Mouse (Mus musculus): ENCODE measurements around the gene Gnmt. TPM values are rescaled to one million over a fixed set of nuclear protein-coding genes. Genes with fewer than 3 reads are reported as not detected.

The Gnmt gene
- 0.88 and 1.1 TPM in 2 replicates for polyA plus RNA-seq (2014; fragmentation: Nextera tagmentation; extraction: Ambion mirVana)

DNA sequence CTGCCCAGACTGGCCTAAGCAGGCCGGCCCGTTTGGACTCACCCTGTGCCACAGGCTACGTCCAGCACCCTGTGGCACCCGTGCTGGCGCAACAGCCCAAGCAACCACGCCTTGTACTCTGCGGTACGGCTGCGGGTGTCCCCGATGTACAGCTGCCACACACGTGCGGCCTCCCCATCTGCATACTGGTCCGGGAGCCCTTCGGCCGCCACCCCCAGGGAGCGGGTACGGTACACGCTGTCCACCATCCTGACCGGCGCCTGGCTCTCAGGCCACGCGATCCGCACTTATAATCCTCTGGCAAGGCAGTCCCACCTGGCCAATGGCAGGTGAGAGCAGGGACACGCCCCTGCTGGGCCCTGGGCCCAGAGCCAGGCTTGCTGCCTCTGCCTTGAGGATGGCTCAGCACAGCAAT, at the start of gene Gnmt:
Gene Gnmt, minus strand, starts transcription at position 265 of the 415 bp plus-strand sequence.
- WGBS, result 20% methylated on average over 24 of the region's 24 CpGs
- H3K36me3 ChIP-seq (replicated peaks; ENCODE audit: control insufficient read depth, insufficient read depth), result peaks cover 7% of the 10 kb centered on the region; the same call in 1 of the 2 replicates
- H3K9me3 ChIP-seq (ENCODE audit: control insufficient read depth, low read length), result no peaks in the 10 kb centered on the region
- H3K4me1 ChIP-seq (replicated peaks; ENCODE audit: control insufficient read depth, insufficient read depth, low read length), result no peaks in the 10 kb centered on the region
- ATAC-seq (ENCODE audit: low FRiP score), result peak; percentile 26; the same call in 1 of the 2 replicates
- 0 out of 2 replicates have a peak, but pooled peaks cover 5% of the 10 kb centered on the region for H3K27me3 ChIP-seq (ENCODE audit: control insufficient read depth, insufficient read depth, low read length)
- H3K9ac ChIP-seq, result 0 out of 2 replicates have a peak within 1 kb of the TSS, but pooled peaks have one; percentile 8
- no peak for DNase-seq (ENCODE audit: low spot score)
- no peak within 1 kb of the TSS for H3K4me3 ChIP-seq (replicated peaks; ENCODE audit: low read length)
- H3K27ac ChIP-seq, result no peak within 1 kb of the TSS
- 0 out of 2 replicates have a peak within 1 kb of the TSS, but pooled peaks have one; percentile 7 for H3K4me2 ChIP-seq (replicated peaks)

DNA sequence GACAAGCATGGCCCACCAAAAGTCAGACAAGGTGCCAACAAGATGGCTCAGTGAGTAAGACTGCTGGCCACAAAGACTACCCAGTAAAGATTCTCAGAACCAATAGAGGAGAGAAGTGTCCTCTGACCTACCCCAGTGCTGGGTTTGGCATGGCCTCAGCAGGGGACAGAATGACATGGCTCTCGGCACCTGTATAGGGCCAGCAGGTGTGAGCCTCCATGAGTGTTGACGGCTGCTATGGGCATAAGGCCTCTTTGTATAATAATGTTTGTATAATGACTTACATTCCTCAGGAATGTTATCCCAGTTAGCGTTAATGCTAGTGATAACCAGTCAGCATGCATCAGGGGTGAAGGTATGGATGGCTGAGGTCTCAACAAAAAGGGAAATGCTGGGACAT, 47.1 kb upstream of the Gnmt start:
- WGBS, result 92% methylated on average over 3 of the region's 3 CpGs
- peaks cover 71% of the 10 kb centered on the region for H3K36me3 ChIP-seq (replicated peaks; ENCODE audit: control insufficient read depth, insufficient read depth)
- no peak for ATAC-seq (ENCODE audit: low FRiP score)

GRCm38 (mm10) chr17:46775070-46775469, 46.1 kb upstream of the Gnmt start:
- WGBS, result 95% methylated on average over 9 of the region's 9 CpGs
- ATAC-seq (ENCODE audit: low FRiP score), result no peak

More for the DNA sequence above, 47.1 kb upstream of the Gnmt start:
- no peak for DNase-seq (ENCODE audit: low spot score)
- Histone ChIP-seq H3K4me2 (replicated peaks) (no peak overlapping the region), H3K4me1 (replicated peaks; ENCODE audit: control insufficient read depth, insufficient read depth, low read length) (peaks cover 21% of the 10 kb centered on the region), H3K27ac (no peak overlapping the region), H3K27me3 (ENCODE audit: control insufficient read depth, insufficient read depth, low read length) (no peaks in the 10 kb centered on the region), H3K9me3 (ENCODE audit: control insufficient read depth, low read length) (no peaks in the 10 kb centered on the region), H3K4me3 (replicated peaks; ENCODE audit: low read length) (no peak overlapping the region), H3K9ac (no peak overlapping the region)

DNA sequence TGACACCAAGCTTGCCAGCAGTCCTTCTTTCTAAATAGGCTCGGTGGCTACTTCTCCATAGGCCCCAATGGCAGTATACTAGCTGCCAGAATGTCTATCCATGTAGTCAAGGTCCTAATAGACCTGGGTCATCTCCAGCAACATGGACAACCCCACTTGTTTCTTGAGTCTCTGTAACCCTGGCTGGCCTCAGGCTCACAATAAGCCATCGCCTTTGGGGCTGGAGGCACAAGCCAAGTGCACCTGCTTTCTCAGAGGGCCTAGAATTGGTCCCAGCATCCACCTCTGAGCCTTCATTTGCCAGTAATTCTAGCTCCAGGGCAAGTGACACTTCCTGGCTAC, 45.1 kb upstream of the Gnmt start:
- H3K4me3 ChIP-seq (replicated peaks; ENCODE audit: low read length), result no peak overlapping the region
- H3K27me3 ChIP-seq (ENCODE audit: control insufficient read depth, insufficient read depth, low read length), result no peaks in the 10 kb centered on the region
- peak overlapping the region; percentile 97; the same call in 1 of the 2 replicates for H3K4me2 ChIP-seq (replicated peaks)
- no peak overlapping the region for H3K27ac ChIP-seq
- H3K36me3 ChIP-seq (replicated peaks; ENCODE audit: control insufficient read depth, insufficient read depth), result peaks cover 51% of the 10 kb centered on the region
- DNase-seq (ENCODE audit: low spot score) (no peak), ATAC-seq (ENCODE audit: low FRiP score) (no peak)
- peaks cover 19% of the 10 kb centered on the region for H3K4me1 ChIP-seq (replicated peaks; ENCODE audit: control insufficient read depth, insufficient read depth, low read length)
- H3K9me3 ChIP-seq (ENCODE audit: control insufficient read depth, low read length), result no peaks in the 10 kb centered on the region
- no peak overlapping the region for H3K9ac ChIP-seq
- WGBS, result 35% methylated on average over 2 of the region's 2 CpGs

More at GRCm38 (mm10) chr17:46775070-46775469, 46.1 kb upstream of the Gnmt start:
- no peak overlapping the region for H3K27ac ChIP-seq
- no peak for DNase-seq (ENCODE audit: low spot score)
- H3K9me3 ChIP-seq (ENCODE audit: control insufficient read depth, low read length), result no peaks in the 10 kb centered on the region
- peaks cover 19% of the 10 kb centered on the region for H3K4me1 ChIP-seq (replicated peaks; ENCODE audit: control insufficient read depth, insufficient read depth, low read length)
- H3K27me3 ChIP-seq (ENCODE audit: control insufficient read depth, insufficient read depth, low read length), result no peaks in the 10 kb centered on the region
- no peak overlapping the region for H3K9ac ChIP-seq
- no peak overlapping the region for H3K4me3 ChIP-seq (replicated peaks; ENCODE audit: low read length)
- H3K4me2 ChIP-seq (replicated peaks), result no peak overlapping the region
- peaks cover 60% of the 10 kb centered on the region for H3K36me3 ChIP-seq (replicated peaks; ENCODE audit: control insufficient read depth, insufficient read depth)

- Histone ChIP-seq H3K4me3 (replicated peaks; ENCODE audit: low read length) (peak overlapping the region; percentile 90), H3K9me3 (ENCODE audit: control insufficient read depth, low read length) (no peaks in the 10 kb centered on the region), H3K27ac (peak overlapping the region; percentile 81; the same call in 1 of the 2 replicates), H3K4me2 (replicated peaks) (peak overlapping the region; percentile 97), H3K9ac (peak overlapping the region; percentile 84), H3K27me3 (ENCODE audit: control insufficient read depth, insufficient read depth, low read length) (no peaks in the 10 kb centered on the region), H3K36me3 (replicated peaks; ENCODE audit: control insufficient read depth, insufficient read depth) (peaks cover 45% of the 10 kb centered on the region), H3K4me1 (replicated peaks; ENCODE audit: control insufficient read depth, insufficient read depth, low read length) (peaks cover 19% of the 10 kb centered on the region)
- WGBS, result 12% methylated on average over 19 of the region's 20 CpGs
- ATAC-seq (ENCODE audit: low FRiP score) (no peak), DNase-seq (ENCODE audit: low spot score) (no peak)
Measured at GRCm38 (mm10) chr17:46773278-46774130, 44.5 kb upstream of the Gnmt start.

- peak within 1 kb of the TSS; percentile 90 for H3K4me3 ChIP-seq (replicated peaks; ENCODE audit: low read length)
- H3K27ac ChIP-seq, result peak within 1 kb of the TSS; percentile 81
- peak; percentile 85 for DNase-seq (ENCODE audit: low spot score)
- peak; percentile 93 for ATAC-seq (ENCODE audit: low FRiP score)
- peaks cover 36% of the 10 kb centered on the region for H3K36me3 ChIP-seq (replicated peaks; ENCODE audit: control insufficient read depth, insufficient read depth)
- peak within 1 kb of the TSS; percentile 84 for H3K9ac ChIP-seq
- H3K4me1 ChIP-seq (replicated peaks; ENCODE audit: control insufficient read depth, insufficient read depth, low read length), result peaks cover 19% of the 10 kb centered on the region
- no peaks in the 10 kb centered on the region for H3K27me3 ChIP-seq (ENCODE audit: control insufficient read depth, insufficient read depth, low read length)
- peak within 1 kb of the TSS; percentile 97 for H3K4me2 ChIP-seq (replicated peaks)
- no peaks in the 10 kb centered on the region for H3K9me3 ChIP-seq (ENCODE audit: control insufficient read depth, low read length)
- WGBS, result under 1% methylated on average over 50 of the region's 50 CpGs
Measured at GRCm38 (mm10) chr17:46772404-46773277, 43.7 kb upstream of the Gnmt start, which contains the start of gene 2310039H08Rik. Gene 2310039H08Rik (plus strand): TSS chr17:46772635.

GRCm38 (mm10) chr17:46772038-46772403, 43.1 kb upstream of the Gnmt start:
- Histone ChIP-seq H3K27ac (peak overlapping the region; percentile 81), H3K4me3 (replicated peaks; ENCODE audit: low read length) (peak overlapping the region; percentile 90), H3K9ac (peak overlapping the region; percentile 84), H3K4me2 (replicated peaks) (peak overlapping the region; percentile 97), H3K9me3 (ENCODE audit: control insufficient read depth, low read length) (no peaks in the 10 kb centered on the region), H3K27me3 (ENCODE audit: control insufficient read depth, insufficient read depth, low read length) (no peaks in the 10 kb centered on the region), H3K4me1 (replicated peaks; ENCODE audit: control insufficient read depth, insufficient read depth, low read length) (peaks cover 19% of the 10 kb centered on the region), H3K36me3 (replicated peaks; ENCODE audit: control insufficient read depth, insufficient read depth) (peaks cover 30% of the 10 kb centered on the region)
- DNase-seq (ENCODE audit: low spot score), result no peak
- WGBS, result 10% methylated on average over 5 of the region's 5 CpGs
- no peak; the same call in 1 of the 2 replicates for ATAC-seq (ENCODE audit: low FRiP score)

GRCm38 (mm10) chr17:46771616-46772015, 42.6 kb upstream of the Gnmt start:
- Histone ChIP-seq H3K9me3 (ENCODE audit: control insufficient read depth, low read length) (no peaks in the 10 kb centered on the region), H3K4me3 (replicated peaks; ENCODE audit: low read length) (peak overlapping the region; percentile 90), H3K4me1 (replicated peaks; ENCODE audit: control insufficient read depth, insufficient read depth, low read length) (peaks cover 19% of the 10 kb centered on the region), H3K27ac (peak overlapping the region; percentile 81; the same call in 1 of the 2 replicates), H3K4me2 (replicated peaks) (peak overlapping the region; percentile 97), H3K36me3 (replicated peaks; ENCODE audit: control insufficient read depth, insufficient read depth) (peaks cover 26% of the 10 kb centered on the region), H3K27me3 (ENCODE audit: control insufficient read depth, insufficient read depth, low read length) (no peaks in the 10 kb centered on the region), H3K9ac (peak overlapping the region; percentile 84)
- 71% methylated on average over 17 of the region's 17 CpGs for WGBS
- DNase-seq (ENCODE audit: low spot score), result no peak
- ATAC-seq (ENCODE audit: low FRiP score), result no peak

DNA sequence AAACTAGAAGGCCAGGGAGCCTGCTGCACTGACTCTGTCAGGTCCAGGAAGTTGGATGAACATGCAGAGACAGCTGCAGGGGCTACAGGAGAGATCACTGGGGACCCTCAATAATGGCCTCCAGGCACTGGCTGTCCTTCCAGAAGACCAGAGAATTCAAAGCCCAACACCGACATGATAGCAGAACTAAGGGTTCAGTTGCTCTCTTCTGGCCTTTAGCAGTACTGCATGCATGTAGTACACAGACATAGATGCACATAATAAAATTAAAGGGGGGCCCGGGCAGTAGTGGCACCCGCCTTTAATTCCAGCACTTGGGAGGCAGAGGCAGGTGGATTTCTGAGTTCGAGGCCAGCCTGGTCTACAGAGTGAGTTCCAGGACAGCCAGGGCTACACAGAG, 42.1 kb upstream of the Gnmt start:
- ATAC-seq (ENCODE audit: low FRiP score) (no peak), DNase-seq (ENCODE audit: low spot score) (no peak)
- Histone ChIP-seq H3K4me2 (replicated peaks) (no peak overlapping the region), H3K9ac (no peak overlapping the region), H3K4me1 (replicated peaks; ENCODE audit: control insufficient read depth, insufficient read depth, low read length) (peaks cover 19% of the 10 kb centered on the region), H3K27me3 (ENCODE audit: control insufficient read depth, insufficient read depth, low read length) (no peaks in the 10 kb centered on the region), H3K27ac (no peak overlapping the region), H3K4me3 (replicated peaks; ENCODE audit: low read length) (no peak overlapping the region), H3K36me3 (replicated peaks; ENCODE audit: control insufficient read depth, insufficient read depth) (peaks cover 20% of the 10 kb centered on the region), H3K9me3 (ENCODE audit: control insufficient read depth, low read length) (no peaks in the 10 kb centered on the region)
- WGBS, result 81% methylated on average over 4 of the region's 4 CpGs
